Mouse (Mus musculus): ENCODE results near the gene Kdm1a.

Kdm1a gene

GRCm38 (mm10) chr4:136602568-136602967 is at the start of gene Kdm1a:
Kdm1a (minus strand) TSS chr4:136602723.
- peak; percentile 97 for DNase-seq

DNA sequence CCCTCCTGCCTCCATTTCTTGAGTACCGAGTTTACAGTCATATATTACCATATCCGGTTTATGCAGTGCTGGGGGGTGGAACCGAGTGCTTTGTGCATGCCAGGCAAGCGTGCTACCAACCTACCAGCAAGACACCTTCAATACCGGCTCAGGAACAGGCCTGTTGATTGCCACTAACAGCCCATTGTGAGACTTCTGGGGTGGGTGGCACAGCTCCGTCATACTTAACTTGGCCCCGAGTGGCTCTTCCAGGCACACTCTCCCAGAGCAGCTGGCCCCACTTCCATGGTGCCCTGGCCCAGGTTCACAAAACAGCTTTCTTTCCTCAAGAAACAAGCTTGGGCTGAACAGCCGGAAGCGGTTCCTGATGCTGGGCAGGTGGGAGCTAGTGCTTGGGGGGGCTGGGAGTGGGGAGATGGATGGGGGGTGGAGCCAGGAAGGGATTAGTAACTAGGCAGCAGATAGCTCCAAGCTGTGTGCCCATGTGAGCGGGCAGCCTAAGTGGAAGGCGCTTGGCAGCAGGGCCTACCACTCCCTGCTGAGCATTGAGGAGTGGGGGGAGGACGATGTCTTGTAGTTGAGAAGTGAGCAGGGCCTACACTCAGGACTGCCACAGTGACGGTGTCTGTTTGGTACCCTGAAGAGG is 49.5 kb upstream of the Kdm1a start:
- DNase-seq: no peak

GRCm38 (mm10) chr4:136651357-136651811 is 48.9 kb upstream of the Kdm1a start:
- peak; percentile 69 for DNase-seq

DNA sequence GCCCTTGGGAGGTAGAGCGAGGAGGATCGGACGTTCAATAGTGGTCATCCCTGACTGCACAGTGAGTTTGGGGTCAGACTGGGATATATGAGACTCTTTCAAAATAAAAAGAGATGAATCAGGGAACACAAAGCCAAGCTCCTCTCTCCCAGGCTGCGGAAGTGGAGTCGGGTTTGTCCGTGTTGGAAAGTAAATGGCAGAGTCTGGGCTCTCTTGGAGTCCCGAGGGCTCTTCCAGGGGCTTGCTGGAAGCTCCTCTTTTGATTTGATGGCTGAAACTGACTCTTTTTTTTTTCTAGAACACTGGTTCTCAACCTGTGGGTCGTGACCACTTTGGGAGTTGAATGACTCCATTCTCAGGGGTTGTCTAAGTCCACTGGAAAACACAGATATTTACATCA is 47.7 kb upstream of the Kdm1a start:
- DNase-seq: no peak

GRCm38 (mm10) chr4:136649480-136650196 is 47.1 kb upstream of the Kdm1a start:
- no peak for DNase-seq

DNA sequence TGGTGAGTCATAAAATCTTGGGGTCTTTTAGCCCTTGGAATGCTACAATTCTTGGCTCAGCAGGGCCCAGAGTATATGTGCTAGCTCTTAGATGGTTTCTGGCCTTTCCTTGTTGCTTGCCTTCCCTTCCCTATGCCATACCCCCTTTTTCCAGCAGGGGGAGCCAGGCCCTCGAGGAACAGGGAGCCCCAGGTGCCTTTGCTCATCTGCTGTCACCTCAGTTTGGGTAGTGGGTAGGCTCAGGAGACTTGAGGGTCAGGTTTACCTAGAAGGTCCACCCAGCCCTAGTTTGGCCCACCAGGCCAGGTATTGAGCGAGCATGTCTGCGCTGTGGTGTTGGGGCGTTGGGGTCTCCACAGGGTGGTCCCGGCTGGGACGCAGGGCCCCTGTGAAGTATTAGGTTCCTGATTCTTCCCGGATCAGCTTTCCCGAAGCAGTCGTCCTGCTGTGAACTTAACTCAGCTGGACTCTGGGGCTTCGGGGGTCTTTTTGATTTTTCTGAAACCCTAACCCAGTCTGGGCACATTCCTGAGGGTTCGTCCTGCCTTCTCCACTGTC is 46.5 kb upstream of the Kdm1a start:
- peak; percentile 79 for DNase-seq

- DNase-seq: peak; percentile 72
These were observed 36.4 kb upstream of the Kdm1a start for GRCm38 (mm10) chr4:136638890-136639289.

DNA sequence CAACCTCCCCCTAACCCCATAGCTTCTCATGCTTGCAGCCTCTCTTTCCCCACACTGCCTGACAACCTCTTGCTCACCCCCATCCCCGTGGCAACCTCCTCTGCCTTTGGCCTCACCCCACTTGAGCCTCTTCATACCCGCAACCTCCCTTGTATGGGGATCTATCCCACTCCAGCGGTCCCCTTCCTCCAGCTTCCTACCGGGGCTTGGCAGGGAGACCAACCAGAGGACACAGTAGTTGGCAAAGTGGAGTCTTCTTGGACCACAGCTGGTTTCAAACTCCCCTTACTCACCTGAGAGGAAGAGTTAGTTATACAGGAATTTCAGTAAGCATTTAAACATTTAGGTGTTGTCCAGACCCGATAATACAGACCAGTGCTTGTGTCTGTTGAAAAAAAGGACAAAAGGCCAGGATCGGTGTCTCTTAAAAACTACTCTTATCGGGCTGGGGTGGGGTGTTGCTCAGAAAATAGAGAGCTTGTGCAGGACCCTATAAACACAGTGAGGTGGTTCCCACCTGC is 35.8 kb upstream of the Kdm1a start:
- no peak for DNase-seq

GRCm38 (mm10) chr4:136637563-136638229 is 35.2 kb upstream of the Kdm1a start:
- peak; percentile 77 for DNase-seq

- DNase-seq: no peak
These were observed 34.5 kb upstream of the Kdm1a start for GRCm38 (mm10) chr4:136636983-136637562.

GRCm38 (mm10) chr4:136636511-136636910 is 34.0 kb upstream of the Kdm1a start:
- DNase-seq: no peak

DNA sequence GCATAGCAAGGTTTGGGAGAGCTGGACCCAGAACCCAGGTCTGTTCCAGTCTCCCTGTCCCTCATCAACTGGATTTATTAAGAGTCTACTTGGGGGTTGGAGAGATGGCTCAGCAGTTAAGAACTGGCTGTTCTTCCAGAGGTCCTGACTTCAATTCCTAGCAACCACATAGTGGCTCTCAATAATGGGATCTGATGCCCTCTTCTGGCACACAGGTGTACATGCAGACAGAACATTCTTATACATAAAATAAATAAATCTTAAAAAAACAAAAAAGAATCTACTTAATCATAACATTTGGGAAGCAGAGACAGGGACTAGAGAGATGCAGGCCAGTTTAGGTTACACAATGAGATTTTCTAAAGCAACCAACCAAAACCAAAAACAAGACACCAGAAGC is 33.5 kb upstream of the Kdm1a start:
- no peak for DNase-seq

DNA sequence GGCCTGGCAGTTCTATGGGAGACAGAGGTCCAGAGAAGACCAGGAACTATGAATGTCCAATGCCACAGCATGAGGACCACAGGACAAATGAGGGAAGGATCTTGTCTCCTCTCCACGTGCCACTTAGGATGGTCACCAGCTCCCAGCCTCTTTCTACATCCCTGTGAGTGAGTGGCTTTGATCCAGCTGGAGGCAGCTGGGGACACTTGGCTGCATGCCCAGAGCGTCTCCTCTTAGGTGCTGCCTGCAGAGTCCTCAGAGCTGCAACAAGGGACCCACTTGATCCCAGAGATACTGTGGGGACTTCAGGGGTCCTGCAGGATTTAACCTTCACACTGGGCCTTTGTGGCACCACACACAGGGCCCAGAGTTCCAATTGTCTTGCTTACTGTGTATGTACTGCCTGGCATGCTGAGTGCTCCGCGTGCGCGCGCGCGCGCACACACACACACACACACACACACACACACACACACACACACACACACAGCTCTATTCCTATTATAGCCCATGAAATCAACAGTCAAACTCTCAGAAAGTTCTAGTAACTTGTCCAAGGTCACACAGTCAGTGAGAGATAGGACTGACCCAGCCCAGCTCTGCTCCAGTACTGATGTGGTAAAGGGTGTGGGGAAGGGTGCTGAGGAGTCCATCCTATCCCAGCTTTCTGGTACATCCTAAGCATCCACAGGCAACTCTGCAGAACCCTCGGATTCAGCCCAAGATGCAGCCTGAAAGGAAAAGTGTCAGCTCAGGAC is 28.9 kb upstream of the Kdm1a start:
- DNase-seq: no peak

- no peak for DNase-seq
These were observed 24.1 kb upstream of the Kdm1a start for GRCm38 (mm10) chr4:136626590-136626989.

GRCm38 (mm10) chr4:136622388-136622787 is 19.9 kb upstream of the Kdm1a start, which contains the start of gene Lactbl1:
Lactbl1 (plus strand) TSS chr4:136622621.
- no peak for DNase-seq

DNA sequence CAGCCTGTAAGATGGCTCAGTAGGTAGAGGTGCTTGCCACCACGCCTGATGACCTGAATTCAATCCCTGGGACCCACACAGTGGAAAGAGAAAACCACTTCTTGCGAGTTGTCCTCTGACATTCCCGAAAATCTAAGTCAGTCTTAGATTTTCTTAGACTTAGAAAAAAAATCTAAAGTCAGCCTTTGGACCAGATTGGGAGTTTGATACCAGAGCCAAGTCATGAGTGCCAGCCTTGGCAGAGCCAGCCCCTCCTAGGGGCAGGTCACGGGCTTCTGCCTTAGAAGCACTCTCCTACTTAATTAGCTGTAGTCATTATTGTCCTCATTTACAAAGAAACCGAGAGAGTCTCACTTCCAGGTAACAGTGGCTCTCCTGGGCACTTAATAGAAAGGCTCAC is 19.4 kb upstream of the Kdm1a start:
- no peak for DNase-seq

DNA sequence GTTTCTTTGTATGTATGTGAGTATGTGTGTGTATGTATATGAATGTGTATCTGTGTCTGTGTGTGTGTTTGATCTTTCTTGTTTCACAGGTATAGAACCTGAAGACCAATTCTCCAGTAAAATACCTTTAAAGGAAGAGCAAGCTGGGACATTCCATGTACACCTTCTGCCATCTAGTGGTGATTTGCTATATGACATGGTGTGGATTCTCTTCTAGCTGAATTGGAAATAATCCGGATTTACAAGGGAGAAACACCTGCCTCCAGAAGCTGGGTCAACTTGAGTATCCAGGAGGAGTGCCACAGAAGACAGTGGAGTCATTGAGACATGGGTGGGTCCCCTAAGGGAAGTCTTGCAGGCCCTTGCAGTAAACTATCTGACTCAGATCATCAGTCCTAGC is 18.8 kb upstream of the Kdm1a start:
- DNase-seq: peak; percentile 74

DNA sequence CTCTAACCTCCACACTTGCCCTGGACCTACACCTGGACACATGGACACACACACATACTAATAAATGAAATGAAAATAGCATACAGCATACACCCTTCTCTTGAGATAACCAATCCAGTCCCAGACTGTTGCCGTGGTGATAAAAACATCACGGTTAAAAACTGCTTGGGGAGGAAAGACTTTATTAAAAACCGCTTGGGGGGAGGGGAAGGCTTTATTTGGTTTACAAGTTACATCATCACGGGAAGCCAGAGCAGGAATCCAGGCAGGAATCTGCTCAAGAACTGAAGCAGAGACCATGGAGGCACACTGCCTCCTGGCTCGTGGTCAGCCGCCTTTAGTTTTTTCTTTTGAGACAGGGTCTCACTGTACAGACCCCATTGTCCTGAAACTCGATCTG is 11.1 kb upstream of the Kdm1a start:
- DNase-seq: no peak

DNA sequence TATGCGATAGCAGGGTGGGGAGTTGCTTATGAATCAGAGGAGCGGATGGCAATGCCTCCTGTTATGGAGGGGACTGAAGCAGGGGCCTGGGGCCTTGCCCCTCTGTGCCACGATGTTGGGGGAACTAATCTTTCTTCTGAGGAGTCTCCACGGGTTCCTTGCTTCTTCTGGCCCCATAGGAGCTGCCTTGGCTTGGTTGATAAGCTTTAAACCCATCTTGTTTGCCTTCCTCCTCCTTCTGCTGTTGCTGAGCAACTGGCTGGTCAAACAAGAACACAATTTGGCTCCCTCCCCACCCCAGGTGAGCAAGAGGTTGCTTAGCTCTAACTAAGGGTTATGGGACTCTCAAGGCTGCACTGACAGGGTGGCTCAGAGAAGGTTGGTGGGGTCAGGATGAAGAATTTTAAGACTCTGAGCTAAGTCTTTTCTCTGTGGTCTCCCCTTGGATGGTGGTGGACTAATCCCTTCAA is 7.9 kb upstream of the Kdm1a start, which contains the start of gene Tex46:
TSS of gene Tex46 (plus strand) at position 51 of the 470 bp plus-strand sequence.
- no peak for DNase-seq

- no peak for DNase-seq
These were observed 3.4 kb upstream of the Kdm1a start for GRCm38 (mm10) chr4:136605756-136606485.

GRCm38 (mm10) chr4:136602018-136602554 is 437 bp downstream of the Kdm1a start:
- peak; percentile 70 for DNase-seq
